Mouse (Mus musculus): ENCODE measurements around the gene Nfe2l3.
"Not testable (repeated sequence)": the region's sequence is repeated elsewhere in the genome, so short reads cannot be mapped to it uniquely, and the experiment has no call there.

The Nfe2l3 gene

DNA sequence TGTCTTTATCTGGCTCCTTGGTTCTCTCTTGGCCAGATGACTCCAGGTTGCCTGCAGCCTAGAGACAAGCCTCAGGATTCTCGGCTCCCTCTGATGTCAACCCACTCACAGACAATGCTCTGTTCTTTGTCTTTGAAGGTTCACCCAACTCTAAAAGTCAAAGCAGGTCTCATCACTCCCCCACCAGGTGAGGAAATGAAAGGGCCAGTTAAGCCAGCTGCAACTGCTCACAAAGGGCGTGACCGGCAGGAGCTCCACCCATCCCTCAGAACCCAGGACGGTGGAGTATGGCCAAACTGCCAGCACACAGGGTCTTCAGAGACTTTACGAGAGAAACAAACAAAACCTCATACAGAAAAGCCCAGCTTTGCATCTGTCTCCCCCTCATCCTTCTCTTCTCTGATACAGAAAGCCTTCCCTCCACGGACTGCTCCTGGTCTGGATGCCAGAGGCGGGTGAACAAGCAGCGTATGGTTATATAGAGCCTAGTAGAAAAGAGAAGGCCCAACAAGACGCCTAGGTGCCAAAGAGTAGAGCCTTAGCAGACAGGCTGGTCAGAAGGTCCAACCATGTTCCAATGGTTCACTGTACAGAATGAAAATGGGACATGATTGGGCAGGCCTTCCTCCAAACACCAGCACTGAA lies 9.8 kb downstream of the Nfe2l3 start:
- DNase-seq (ENCODE audit: low spot score): no peak

GRCm38 (mm10) chr6:51452927-51453503 lies 20.5 kb downstream of the Nfe2l3 start:
- DNase-seq (ENCODE audit: low spot score): no peak

GRCm38 (mm10) chr6:51454949-51455348 lies 22.5 kb downstream of the Nfe2l3 start:
- no peak for DNase-seq (ENCODE audit: low spot score)

GRCm38 (mm10) chr6:51456198-51456597 lies 23.7 kb downstream of the Nfe2l3 start:
- DNase-seq (ENCODE audit: low spot score): no peak

- no peak for DNase-seq (ENCODE audit: low spot score)
Observed at GRCm38 (mm10) chr6:51457283-51457682, 24.8 kb downstream of the Nfe2l3 start.

DNA sequence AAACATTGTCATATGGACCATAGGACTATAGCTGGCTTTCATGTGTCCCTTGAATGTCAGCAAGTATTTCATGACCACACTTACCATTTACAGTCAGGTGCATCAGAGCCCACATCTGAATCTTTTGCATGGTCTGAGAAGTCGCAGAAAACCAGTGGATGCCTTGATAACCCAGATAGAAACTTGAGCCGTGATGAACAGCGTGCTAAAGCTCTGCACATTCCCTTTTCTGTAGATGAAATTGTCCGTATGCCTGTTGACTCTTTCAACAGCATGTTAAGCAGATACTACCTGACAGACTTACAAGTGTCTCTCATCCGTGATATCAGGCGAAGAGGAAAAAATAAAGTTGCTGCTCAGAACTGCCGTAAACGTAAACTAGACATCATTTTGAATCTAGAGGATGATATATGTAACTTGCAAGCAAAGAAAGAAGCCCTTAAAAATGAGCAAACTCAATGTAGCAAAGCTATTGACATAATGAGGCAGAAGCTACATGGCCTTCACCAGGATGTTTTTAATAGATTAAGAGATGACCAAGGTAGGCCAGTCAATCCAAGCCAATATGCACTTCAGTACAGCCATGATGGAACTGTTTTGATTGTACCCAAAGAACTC lies 25.4 kb downstream of the Nfe2l3 start:
- no peak for DNase-seq (ENCODE audit: low spot score)

DNA sequence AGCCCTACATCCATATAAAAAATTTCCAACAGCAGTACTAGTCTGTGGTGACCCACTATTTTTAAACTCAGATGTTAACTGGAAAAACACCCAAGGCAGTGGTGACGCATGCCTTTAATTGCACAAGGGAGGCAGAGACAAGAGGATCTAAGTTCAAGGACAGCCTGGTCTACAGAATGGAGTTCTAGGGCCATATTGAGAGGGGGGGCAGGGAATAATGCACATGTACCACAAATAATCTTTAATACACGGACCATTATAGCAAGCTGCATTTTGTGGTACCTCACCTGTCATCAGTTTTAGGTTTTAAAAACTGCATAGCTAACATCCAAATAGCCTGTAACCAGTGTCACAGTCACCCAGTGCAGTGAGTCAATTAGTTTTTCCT lies 26.4 kb downstream of the Nfe2l3 start:
- DNase-seq (ENCODE audit: low spot score): no peak

- DNase-seq (ENCODE audit: low spot score): no peak
Observed at GRCm38 (mm10) chr6:51459313-51460020, 27.0 kb downstream of the Nfe2l3 start.

DNA sequence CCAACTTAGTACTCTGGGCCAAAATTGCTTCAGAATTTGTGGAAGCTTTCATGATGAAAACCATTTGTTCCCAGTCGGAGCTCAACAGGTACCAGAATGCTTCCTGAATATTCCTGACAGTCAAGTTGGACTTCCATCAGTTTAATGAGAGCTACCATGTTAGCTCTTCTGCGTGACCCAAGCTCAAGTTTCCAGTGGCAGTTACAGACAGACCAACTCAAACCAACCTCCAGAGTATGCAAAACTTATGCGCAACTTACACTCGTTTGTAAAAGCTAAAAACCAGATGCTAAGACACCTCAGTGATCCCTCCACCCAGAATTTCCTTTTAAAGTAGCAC lies 27.5 kb downstream of the Nfe2l3 start:
- DNase-seq (ENCODE audit: low spot score): no peak

DNA sequence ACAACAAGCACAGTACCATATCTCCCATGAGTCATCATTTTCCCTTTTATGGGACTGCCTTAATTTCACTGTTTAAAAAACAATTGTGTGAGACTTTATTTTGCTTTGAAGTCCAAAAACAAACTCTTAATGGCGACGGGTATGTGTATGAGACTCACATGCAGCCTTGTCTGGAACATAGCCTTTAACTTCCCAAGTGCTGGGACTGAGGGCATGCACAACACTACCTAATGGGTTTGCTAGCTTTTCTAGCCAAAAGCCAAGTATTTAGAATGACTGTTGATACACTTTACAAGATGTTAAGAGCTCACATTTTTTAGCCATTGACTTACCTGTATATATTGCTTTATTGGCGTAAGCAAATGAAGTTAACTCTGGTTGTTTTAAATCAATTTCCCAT lies 27.9 kb downstream of the Nfe2l3 start:
- DNase-seq (ENCODE audit: low spot score): no peak

DNA sequence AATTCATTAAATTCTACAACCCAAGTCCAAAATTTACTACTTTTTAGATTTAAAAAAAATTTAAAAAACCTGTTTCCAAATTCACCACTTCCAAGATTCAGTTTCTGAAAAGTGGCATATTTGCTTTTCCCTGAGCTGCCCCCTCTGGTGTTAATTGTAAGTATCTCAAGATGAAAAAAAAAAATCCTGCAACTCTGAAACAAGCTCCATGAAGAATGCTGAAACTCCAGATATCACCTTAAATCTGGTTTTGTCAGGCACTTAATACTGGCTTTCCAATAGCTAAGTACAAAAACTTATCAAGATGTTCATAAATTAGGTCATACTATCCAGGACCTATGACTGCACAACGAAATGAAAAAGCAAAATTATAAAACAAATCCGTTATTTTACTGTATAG lies 35.2 kb downstream of the Nfe2l3 start:
- no peak for DNase-seq (ENCODE audit: low spot score)

- DNase-seq (ENCODE audit: low spot score): peak; percentile 79
Observed at GRCm38 (mm10) chr6:51468891-51469561, 36.6 kb downstream of the Nfe2l3 start.

- DNase-seq (ENCODE audit: low spot score): peak; percentile 99
Observed at GRCm38 (mm10) chr6:51469715-51470310, 37.3 kb downstream of the Nfe2l3 start, which contains the start of gene Hnrnpa2b1. Hnrnpa2b1 (minus strand) TSS chr6:51469894.

DNA sequence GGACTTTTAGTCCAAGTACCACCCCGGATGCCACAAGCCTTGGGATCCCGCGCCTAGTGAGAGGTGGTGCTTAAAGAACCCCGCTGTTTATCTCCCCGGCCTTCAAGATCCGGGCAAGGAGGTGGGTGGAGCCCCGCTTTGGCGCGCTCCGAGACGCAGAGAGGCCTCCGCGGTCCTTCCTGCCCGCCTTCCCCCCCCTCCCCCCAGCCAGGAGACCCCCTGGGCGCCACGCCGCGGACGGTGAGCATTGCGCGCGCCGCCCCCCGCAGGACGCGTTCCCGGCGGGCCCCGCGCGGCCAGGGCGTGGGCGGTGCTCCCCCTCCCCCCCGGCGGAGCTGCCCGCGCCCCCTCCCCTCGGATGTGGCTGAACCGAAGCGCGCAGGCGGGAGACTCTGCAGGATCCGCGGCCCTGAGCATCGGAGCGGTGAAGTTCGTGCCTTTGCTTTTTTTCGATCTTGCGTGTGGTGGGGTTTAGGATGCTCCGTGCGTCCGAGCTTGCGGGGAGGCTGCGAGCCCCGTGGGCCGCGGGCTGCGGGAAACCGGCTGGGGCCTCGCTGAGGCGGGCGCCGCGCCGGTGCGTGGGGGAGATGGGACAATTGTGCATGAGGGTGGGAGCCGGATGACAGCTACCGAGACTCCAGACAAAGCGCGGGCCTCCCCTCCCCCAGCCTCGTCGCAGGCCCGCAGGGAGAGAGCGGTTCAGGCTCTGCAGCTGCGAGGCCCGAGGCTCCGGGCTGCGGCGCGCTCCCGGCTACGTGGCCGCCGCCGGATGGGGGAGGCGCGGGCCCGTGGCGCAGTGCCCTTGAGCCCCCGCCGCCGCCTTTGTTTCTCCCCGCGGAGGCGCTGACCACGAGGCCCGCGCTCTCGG lies 38.1 kb downstream of the Nfe2l3 start, which contains the start of gene Cbx3:
Cbx3 (plus strand) TSS at position 50 of the 868 bp plus-strand sequence.
- peak; percentile 58 for DNase-seq (ENCODE audit: low spot score)

DNA sequence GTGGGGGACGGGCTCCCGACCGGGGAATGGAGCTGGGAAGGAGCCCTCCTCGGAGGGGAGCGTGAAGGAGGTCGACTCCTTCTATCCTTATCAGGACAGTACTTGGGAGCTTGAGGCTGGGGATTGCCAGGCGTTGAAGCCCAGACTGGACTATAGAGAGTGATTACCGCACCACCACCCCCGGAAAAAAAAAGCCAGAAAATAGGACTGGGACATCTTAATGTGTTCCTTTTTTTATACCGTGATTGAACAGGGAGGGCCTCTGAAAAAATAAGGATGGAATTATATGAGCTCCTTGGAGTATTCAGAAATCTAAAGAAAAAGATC lies 38.7 kb downstream of the Nfe2l3 start:
- DNase-seq (ENCODE audit: low spot score): no peak

- DNase-seq (ENCODE audit: low spot score): no peak
Observed at GRCm38 (mm10) chr6:51471782-51472181, 39.3 kb downstream of the Nfe2l3 start.

- no peak for DNase-seq (ENCODE audit: low spot score)
Observed at GRCm38 (mm10) chr6:51472213-51472612, 39.7 kb downstream of the Nfe2l3 start.

DNA sequence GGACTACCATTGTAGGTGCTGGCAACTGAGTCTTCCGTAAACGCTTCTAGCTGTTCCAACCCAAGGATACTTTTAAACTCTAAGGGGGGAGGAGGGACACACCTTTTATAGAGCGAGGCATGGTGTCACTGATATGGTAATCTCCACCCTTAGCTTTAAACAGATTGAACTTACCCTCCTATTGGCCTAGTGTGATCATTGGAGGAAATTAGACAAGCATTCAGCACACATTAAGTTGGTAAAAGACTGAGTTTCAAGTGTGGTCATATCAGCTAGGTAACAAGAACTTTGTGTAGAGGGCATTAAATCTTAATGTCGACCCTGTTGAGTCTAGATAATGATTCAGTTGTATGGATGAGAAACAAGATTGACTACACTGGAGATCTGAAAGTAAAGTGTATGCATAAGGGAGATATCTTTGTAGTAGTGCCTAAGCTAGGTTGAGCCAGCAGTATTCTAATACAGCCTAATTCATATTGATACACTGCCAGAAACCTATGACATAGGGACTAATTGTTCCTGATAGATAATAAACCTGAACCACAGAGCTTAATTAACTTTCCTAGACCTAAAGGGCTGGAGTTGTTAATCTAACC lies 46.8 kb downstream of the Nfe2l3 start:
- DNase-seq (ENCODE audit: low spot score): no peak

- DNase-seq (ENCODE audit: low spot score): no peak
Observed at GRCm38 (mm10) chr6:51481548-51481947, 49.1 kb downstream of the Nfe2l3 start.

- DNase-seq (ENCODE audit: low spot score): no peak
Observed at GRCm38 (mm10) chr6:51483861-51484260, 51.4 kb downstream of the Nfe2l3 start.

DNA sequence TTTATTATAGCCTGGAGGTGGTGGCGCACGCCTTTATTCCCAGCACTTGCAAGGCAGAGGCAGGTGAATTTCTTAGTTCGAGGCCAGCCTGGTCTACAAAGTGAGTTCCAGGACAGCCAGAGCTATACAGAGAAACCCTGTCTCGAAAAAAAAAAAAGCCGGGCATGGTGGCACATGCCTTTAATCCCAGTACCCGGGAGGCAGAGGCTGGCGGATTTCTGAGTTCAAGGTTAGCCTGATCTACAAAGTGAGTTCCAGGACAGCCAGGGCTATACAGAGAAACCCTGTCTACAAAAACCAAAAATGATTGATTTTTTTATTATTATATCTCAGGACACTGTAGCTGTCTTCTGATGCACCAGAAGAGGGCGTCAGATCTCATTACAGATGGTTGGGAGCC lies 52.1 kb downstream of the Nfe2l3 start:
- DNase-seq (ENCODE audit: low spot score): not testable (repeated sequence)

All from spleen, adult 12 weeks (tissue).